Mouse (Mus musculus) CD4-positive helper T cell, adult 2 months (primary cell): Measurements from ENCODE around the gene Gm38100.

Experiments
- DNase-seq: peaks from one replicate; pipeline ENCODE4 v3.0.0-alpha.2; 2012; ENCODE audit warnings: low read depth, missing footprints, low spot score

The Gm38100 gene

DNA sequence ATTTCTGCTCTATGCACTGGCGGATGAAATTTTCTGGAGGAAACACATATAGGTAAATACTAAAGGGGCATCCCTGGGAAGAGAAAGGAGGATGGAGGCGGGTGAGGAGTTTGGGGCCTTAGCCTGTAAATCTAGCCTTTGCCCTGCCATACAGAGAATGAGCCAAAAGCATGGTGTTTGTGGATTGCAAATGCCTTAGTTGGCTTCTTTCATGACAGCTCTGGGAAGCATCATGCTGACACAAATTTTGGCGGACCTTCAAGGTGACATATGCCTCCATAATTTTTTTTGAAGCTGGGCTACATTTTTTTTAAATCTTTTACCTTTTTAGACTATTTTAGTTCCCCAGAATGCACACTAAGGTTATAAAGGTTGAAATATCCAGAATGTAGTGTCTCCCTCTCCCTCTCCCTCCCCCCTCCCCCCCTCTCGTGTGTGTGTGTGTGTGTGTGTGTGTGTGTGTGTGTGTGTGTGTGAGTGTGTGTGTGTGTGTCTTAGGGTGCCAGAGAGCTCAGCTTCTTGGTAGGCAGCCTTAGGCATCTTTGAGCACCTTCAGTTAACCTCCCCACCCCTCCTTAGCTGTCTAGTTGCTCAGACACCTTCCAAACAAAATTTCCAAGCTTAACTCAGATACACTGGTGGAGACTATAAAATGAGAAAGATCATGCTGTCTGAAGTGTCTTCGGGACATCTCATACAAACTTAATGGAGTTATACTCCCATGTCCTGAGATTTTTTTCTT, 47.0 kb downstream of the Gm38100 start:
- DNase-seq: no peak

DNA sequence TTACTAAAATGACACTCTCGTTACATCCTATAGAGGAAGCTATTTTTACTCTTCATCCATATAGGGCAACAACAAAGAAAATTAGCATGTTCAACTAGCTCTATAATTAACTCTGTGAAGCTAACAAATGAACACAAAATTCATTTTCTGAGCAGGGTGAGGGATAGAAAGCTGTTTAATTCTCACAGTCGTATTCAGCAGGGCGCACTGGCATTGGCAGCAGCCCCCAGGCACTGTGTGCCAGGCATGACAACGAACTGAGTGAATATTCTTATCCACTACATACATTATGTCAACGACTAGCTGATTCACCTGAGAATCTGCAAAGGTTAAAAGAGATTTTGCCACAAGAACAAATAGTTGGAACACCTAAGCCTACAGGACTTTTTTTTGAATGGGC, 50.6 kb downstream of the Gm38100 start:
- no peak for DNase-seq
